Mouse (Mus musculus): Measurements from ENCODE around the gene Tanc1.

The Tanc1 gene

DNA sequence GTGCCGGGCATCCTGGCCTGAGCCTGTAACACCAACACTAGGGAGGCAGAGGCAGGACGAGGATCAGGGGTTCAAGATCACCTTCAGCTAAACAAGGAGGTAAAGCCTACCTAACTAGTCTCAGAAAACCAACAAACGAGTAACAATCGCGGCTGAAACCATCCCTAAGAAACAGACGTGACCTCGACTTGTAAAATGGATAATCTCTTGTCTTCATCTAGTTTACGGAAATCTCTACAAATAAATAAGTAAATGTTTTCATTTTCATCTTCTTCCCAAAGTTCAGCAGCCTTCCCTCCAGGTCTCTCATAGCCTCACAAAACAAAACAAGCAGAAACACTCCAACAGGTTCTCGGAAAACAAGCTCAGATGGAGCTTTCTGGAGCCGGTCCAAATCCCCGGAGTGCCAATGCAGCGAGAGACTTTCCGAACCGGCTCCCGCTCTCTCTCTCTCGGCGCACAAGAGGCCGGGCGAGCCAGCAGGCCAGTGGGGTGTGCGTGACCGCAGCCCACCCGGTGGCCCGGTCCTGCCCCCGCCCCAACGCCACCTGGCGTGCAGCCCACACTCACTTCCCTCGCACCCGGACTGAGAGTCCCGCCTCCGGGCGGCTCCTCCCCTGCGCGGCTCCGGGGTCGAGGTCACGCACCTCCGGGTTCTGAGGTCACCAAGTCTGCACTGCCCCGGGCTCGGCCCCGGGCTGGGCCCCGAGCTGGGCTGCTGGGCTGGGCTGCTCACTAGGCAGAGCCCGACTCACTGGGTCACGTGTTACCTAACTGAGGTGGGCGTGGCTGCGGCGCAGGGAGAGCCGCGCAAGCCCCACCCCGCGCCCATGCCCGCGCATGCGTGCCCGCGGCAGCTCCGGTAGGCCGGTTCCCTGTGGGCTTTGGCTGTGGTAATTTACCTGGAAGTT lies 270.2 kb downstream of the Tanc1 start, which contains the start of gene Wdsub1:
Gene Wdsub1 (minus strand): TSS at position 761 of the 911 bp plus-strand sequence.
- DNase-seq (ENCODE audit: low read depth, low spot score), result peak; percentile 87

DNA sequence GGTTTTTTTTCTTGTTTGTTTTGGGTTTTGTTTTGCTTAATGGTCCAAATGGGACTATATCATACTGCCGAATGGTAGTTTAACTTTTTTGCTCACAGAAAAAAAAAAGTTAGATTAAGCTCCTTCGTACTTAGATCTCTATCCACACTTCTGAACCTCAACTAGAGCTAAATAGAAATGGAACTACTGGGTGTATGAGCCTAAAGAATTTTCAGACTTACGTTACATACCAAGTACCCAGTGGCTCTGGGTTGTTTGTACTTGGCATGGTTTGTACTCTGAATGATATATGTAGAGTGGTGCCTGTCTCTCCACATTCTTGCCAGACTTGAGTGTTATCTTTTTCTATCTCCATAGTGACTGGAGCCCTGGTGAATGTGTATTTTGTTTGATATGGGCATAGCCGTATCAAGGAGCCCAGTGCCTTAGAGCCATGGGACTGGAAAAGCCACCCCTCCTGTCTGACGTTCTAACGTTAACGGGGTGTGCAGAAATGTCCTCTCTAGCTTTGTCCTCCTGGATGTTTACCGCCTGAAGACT lies 271.0 kb downstream of the Tanc1 start:
- no peak for DNase-seq (ENCODE audit: low read depth, low spot score)

DNA sequence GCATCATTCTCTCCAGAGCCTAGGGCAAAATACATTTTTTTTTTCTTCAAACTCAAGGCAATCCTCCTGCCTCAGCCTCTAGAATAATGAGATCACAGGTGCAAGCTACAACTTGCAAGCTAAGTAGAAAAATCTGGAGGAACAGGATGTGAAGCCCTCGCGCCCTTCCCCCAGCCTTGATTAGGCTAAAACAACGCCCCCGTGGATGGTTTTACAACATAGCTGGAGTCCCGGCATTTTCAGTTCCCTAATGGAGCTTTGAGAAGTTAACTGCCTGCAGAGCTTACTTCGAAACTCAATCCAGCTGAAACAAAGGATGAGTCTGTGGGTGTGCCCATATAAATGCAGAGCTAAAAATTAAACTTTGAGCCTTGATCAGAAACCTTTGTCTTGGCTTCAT lies 277.9 kb downstream of the Tanc1 start:
- no peak for DNase-seq (ENCODE audit: low read depth, low spot score)
